Mouse (Mus musculus) embryonic facial prominence, embryonic 11.5 days (tissue): ENCODE data around the gene Capn12. TPM values are rescaled to one million over a fixed set of nuclear protein-coding genes. Genes with fewer than 3 reads are reported as not detected.
"Not testable (repeated sequence)": the region's sequence is repeated elsewhere in the genome, so short reads cannot be mapped to it uniquely, and the experiment has no call there.

Source experiments
- ATAC-seq: fragments of 200-750 bp; cut with Nextera tagmentation; replicated peaks from 2 replicates; pipeline ENCODE4 v1.8.0; 2017; ENCODE audit warnings: low read depth; ENCODE audit not compliant: insufficient number of reproducible peaks, low FRiP score, low TSS enrichment
- DNase-seq: peaks from one replicate; pipeline ENCODE4 v3.0.0-alpha.2; 2015; ENCODE audit warnings: low spot score
- H3K27ac ChIP-seq: fragments of 300-500 bp; sonication (generic); replicated peaks from 2 replicates; pipeline ENCODE4 v1.5.1; 2014; ENCODE audit warnings: mild to moderate bottlenecking, low read depth, low read length, control low read depth
- H3K27me3 ChIP-seq: fragments of 300-500 bp; sonication (generic); 2 replicates; pipeline ENCODE4 v1.6.1; 2014; ENCODE audit warnings: mild to moderate bottlenecking, low read length, moderate library complexity, mixed read lengths; ENCODE audit not compliant: control insufficient read depth, insufficient read depth
- H3K36me3 ChIP-seq: fragments of 300-500 bp; sonication (generic); replicated peaks from 2 replicates; pipeline ENCODE4 v1.6.1; 2014; ENCODE audit warnings: low read depth, mild to moderate bottlenecking, low read length, moderate library complexity, mixed read lengths; ENCODE audit not compliant: control insufficient read depth, insufficient read depth
- H3K4me1 ChIP-seq: fragments of 300-500 bp; sonication (generic); 2 replicates; pipeline ENCODE4 v1.6.1; 2014; ENCODE audit warnings: low read length, mixed read lengths; ENCODE audit not compliant: control insufficient read depth, insufficient read depth
- H3K4me2 ChIP-seq: fragments of 300-500 bp; sonication (generic); 2 replicates; pipeline ENCODE4 v1.6.1; 2014; ENCODE audit warnings: low read depth, mild to moderate bottlenecking, control low read depth, low read length, moderate library complexity
- H3K4me3 ChIP-seq: fragments of 300-500 bp; sonication (generic); 2 replicates; pipeline ENCODE4 v1.5.1; 2014; ENCODE audit warnings: low read depth, low read length, control low read depth
- H3K9ac ChIP-seq: fragments of 300-500 bp; sonication (generic); replicated peaks from 2 replicates; pipeline ENCODE4 v1.6.1; 2014; ENCODE audit warnings: mild to moderate bottlenecking, control low read depth, low read length
- H3K9me3 ChIP-seq: fragments of 300-500 bp; sonication (generic); replicated peaks from 2 replicates; pipeline ENCODE4 v1.6.1; 2016; ENCODE audit warnings: mild to moderate bottlenecking, low read length, inconsistent platforms, mixed read lengths; ENCODE audit not compliant: control insufficient read depth
- WGBS: fragments of 180-500 bp; shearing (Covaris S2); extraction: QIAGEN DNeasy Blood & Tissue Kit; methylation state at CpG from one replicate; pipeline ENCODE4 v1.1.7; 2014; 5-methylcytosine and 5-hydroxymethylcytosine counted together
- polyA plus RNA-seq: library from polyadenylated mRNA; unstranded; fragments of >200 nt; fragmentation: Nextera tagmentation; extraction: Ambion mirVana; gene quantifications from 2 replicates; pipeline ENCODE4 v1.2.1, GENCODE M21; 2014

The Capn12 gene
- polyA plus RNA-seq, 1 experiment from 2014 or later, result 0.29 TPM

DNA sequence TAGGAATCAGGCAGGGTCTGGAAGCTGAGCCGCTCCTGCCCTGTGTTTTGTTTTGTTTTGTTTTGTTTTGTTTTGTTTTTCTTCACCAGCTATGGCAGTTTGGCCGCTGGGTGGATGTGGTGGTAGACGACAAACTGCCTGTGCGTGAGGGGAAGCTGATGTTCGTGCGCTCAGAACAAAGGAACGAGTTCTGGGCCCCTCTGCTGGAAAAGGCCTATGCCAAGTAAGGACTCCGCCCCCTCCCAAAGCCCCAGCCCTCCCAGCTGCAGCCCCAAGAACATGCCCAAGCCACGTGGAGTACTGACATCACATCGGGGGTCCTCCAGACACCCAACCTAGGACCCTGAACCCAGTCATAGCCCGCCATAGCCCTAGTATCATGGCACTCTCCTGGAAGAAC lies 1.8 kb downstream of the Capn12 start:
- Histone ChIP-seq H3K4me3 (no peak overlapping the region), H3K4me2 (no peak overlapping the region), H3K9me3 (no peaks in the 10 kb centered on the region), H3K9ac (no peak overlapping the region), H3K27me3 (peaks cover 9% of the 10 kb centered on the region), H3K4me1 (no peaks in the 10 kb centered on the region), H3K27ac (no peak overlapping the region), H3K36me3 (no peaks in the 10 kb centered on the region)
- DNase-seq (no peak), ATAC-seq (no peak)
- 86% methylated on average over 11 of the region's 11 CpGs for WGBS

DNA sequence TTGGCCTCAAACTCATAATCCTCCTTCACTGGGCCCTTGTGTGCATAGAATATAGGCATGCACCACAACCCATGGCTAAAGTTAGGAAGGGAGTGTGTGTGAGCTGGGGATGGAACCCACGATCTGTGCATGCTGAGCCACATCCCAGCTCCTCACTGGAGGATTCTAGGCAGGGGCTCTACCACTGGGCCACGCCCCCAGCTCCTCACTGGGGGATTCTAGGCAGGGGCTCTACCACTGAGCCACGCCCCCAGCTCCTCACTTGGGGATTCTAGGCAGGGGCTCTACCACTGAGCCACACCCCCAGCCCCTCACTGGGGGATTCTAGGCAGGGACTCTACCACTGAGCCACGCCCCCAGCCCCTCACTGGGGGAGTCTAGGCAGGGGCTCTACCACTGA lies 2.5 kb downstream of the Capn12 start:
- not testable (repeated sequence) for H3K27ac ChIP-seq, ATAC-seq
- 79% methylated on average over 4 of the region's 4 CpGs for WGBS

DNA sequence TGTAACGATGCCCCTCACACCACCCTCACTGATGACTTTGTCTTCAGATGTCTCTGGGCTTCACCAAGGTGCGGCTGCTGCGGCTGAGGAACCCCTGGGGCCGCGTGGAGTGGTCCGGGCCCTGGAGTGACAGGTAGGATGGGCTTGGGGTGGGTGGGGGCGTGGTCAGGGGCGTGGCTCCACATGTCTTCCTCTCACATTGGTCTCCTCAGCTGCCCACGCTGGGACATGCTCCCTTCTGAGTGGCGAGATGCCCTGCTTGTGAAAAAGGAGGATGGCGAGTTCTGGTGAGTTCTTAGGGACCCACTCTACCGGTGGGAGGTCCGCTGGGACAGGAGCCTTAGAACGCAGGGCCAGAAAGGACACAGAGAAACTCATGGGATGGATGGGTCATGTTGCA lies 5.3 kb downstream of the Capn12 start:
- Histone ChIP-seq H3K4me1 (no peaks in the 10 kb centered on the region; the same call in 1 of the 2 replicates), H3K27me3 (peaks cover 31% of the 10 kb centered on the region), H3K27ac (no peak overlapping the region), H3K9me3 (no peaks in the 10 kb centered on the region), H3K9ac (no peak overlapping the region), H3K4me3 (no peak overlapping the region), H3K4me2 (no peak overlapping the region), H3K36me3 (no peaks in the 10 kb centered on the region)
- no peak for DNase-seq
- WGBS, result 22% methylated on average over 14 of the region's 14 CpGs
- ATAC-seq, result no peak

More for the DNA sequence above, 2.5 kb downstream of the Capn12 start:
- H3K36me3 ChIP-seq, H3K9ac ChIP-seq, H3K9me3 ChIP-seq, H3K4me3 ChIP-seq, H3K4me1 ChIP-seq, DNase-seq, H3K4me2 ChIP-seq: not testable (repeated sequence)
- peaks cover 15% of the 10 kb centered on the region for H3K27me3 ChIP-seq

DNA sequence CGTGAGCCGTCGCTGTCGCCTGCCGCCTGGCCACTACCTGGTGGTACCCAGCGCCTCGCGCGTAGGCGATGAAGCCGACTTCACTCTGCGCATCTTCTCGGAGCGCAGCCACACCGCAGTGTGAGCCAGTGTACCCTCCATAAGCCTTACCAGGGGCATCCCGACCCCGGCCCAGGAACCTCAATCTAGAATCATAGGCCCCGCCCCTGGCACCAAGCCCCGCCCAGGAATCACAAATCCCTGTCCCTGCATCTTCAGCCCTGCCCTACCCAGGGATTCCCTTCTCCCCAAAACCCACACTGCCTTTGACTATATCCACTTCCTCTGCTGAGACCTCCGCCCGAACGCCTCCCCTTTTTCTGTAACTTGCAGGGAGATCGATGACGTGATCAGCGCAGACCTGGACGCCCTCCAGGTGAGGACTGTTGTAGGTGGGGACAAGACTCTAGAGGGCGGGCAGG lies 7.5 kb downstream of the Capn12 start:
- Histone ChIP-seq H3K4me2 (peak overlapping the region; percentile 62), H3K4me1 (no peaks in the 10 kb centered on the region; the same call in 1 of the 2 replicates), H3K36me3 (peaks cover 5% of the 10 kb centered on the region), H3K4me3 (peak overlapping the region; percentile 27), H3K9ac (peak overlapping the region; percentile 32), H3K27me3 (peaks cover 31% of the 10 kb centered on the region), H3K27ac (no peak overlapping the region), H3K9me3 (no peaks in the 10 kb centered on the region)
- WGBS, result 3% methylated on average over 27 of the region's 27 CpGs
- 0 out of 2 replicates have a peak, but pooled peaks have one; percentile 19 for ATAC-seq
- no peak for DNase-seq

DNA sequence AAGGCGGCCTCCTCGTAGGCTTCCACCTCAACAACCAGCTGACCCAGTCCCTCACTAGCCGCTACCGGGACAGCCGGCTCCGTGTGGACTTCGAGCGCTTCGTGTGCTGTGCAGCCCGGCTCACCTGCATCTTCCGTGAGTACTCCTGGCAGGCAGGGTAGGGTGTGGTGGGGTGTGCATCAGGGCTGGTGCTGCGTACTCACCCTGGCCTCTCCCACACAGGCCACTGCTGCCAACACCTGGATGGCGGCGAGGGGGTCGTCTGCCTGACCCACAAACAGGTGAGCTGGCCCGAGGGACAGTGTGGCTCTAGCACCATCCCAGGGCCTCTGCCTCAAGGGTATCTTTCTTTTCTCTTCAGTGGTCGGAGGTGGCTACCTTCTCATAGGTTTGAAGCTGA lies 11.4 kb downstream of the Capn12 start:
- H3K4me3 ChIP-seq, result no peak overlapping the region
- no peak overlapping the region for H3K4me2 ChIP-seq
- H3K27ac ChIP-seq, result no peak overlapping the region
- H3K9me3 ChIP-seq, result no peaks in the 10 kb centered on the region
- peaks cover 26% of the 10 kb centered on the region for H3K27me3 ChIP-seq
- no peak overlapping the region for H3K9ac ChIP-seq
- H3K4me1 ChIP-seq, result no peaks in the 10 kb centered on the region; the same call in 1 of the 2 replicates
- ATAC-seq, result no peak
- no peak for DNase-seq
- peaks cover 17% of the 10 kb centered on the region for H3K36me3 ChIP-seq
- WGBS, result 96% methylated on average over 17 of the region's 17 CpGs

DNA sequence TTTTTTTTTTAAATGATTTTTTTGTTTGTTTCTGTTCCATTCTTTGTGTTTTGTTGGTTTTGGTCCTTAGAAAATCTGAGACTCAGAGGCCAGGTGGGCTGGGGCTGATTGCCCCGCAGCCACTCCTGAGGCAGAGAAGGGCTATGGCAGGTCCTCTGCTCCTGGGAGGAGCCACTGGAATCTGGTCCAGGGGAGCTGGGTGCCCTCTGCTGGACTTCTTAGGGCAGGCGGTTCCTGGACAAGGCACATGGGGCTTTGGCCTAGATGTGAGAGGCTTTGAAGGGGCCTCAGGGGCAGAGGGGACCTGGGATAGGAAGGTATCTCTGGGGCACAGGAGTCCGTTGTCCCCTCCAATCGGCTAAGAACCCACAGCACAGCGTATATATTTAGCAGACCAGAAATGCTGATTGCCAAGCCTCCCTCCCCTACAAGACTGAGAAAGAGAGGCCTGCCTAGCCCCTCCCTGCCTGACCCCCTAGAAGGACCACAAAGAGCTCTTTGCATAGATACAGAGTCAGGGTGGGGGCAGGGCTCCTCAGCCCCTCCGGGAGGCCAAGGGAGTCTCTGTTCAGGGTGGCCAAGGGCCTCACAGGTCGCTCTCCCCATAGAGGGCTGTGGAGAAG lies 12.5 kb downstream of the Capn12 start:
- Histone ChIP-seq H3K4me1 (no peaks in the 10 kb centered on the region; the same call in 1 of the 2 replicates), H3K27me3 (peaks cover 15% of the 10 kb centered on the region), H3K27ac (no peak overlapping the region), H3K36me3 (peaks cover 23% of the 10 kb centered on the region), H3K9ac (no peak overlapping the region), H3K9me3 (no peaks in the 10 kb centered on the region), H3K4me3 (no peak overlapping the region), H3K4me2 (no peak overlapping the region)
- peak; percentile 40; the same call in 1 of the 2 replicates for ATAC-seq
- DNase-seq, result peak; percentile 75
- 60% methylated on average over 7 of the region's 7 CpGs for WGBS

DNA sequence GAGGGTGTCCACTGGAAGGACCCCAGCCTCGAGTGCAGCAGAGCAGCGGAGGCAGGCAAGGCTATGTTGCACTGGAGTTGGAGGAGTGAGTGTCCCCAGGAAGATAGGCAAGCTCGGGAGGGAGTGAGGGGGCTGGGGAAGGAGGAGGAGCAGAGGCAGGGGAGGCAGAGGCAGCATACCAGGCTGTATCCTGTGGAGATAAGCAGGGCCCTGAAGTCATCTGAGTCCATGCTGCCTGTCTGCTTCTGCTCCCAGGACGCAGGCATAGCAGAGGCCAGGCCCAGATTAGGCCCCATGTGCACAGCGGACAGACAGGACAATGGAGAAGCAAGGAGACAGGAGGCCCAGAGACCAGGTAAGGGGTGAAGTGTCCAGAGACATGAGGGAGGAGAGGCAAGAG lies 13.7 kb downstream of the Capn12 start:
- no peak overlapping the region for H3K4me3 ChIP-seq
- no peak for DNase-seq
- H3K4me2 ChIP-seq, result no peak overlapping the region
- H3K9ac ChIP-seq, result no peak overlapping the region
- H3K27me3 ChIP-seq, result peaks cover 3% of the 10 kb centered on the region; the same call in 1 of the 2 replicates
- no peaks in the 10 kb centered on the region for H3K9me3 ChIP-seq
- no peaks in the 10 kb centered on the region for H3K4me1 ChIP-seq
- 48% methylated on average over 5 of the region's 5 CpGs for WGBS
- no peak overlapping the region for H3K27ac ChIP-seq
- H3K36me3 ChIP-seq, result peaks cover 24% of the 10 kb centered on the region
- ATAC-seq, result no peak

DNA sequence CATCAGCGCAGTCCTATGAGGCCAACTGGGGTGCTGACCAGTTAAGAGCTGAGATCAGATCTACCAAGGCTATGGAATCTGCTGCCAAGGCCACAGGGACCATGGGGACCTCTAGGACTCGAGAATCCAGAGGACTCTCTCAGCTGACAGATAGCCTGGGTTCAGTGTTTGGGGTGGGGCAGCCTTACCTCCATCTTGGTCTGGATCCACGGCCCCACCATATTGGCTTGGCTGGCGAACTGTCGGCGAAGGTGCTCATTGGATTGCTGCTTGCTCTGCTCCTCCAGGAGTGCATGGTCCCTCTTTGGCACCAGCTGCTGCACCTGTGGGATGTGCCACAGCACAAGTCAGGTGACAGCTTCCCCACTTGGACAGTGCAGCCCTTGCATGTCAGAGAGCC lies 16.4 kb downstream of the Capn12 start:
- no peaks in the 10 kb centered on the region for H3K4me1 ChIP-seq
- no peak overlapping the region for H3K4me2 ChIP-seq
- WGBS, result 96% methylated on average over 6 of the region's 6 CpGs
- no peak overlapping the region for H3K27ac ChIP-seq
- ATAC-seq (no peak), DNase-seq (no peak)
- no peak overlapping the region for H3K9ac ChIP-seq
- H3K27me3 ChIP-seq, result no peaks in the 10 kb centered on the region
- no peaks in the 10 kb centered on the region for H3K9me3 ChIP-seq
- H3K4me3 ChIP-seq, result no peak overlapping the region
- peaks cover 30% of the 10 kb centered on the region for H3K36me3 ChIP-seq
